Mouse (Mus musculus): ENCODE results near the gene Umad1. TPM values are rescaled to one million over a fixed set of nuclear protein-coding genes. Genes with fewer than 3 reads are reported as not detected.

Umad1 gene
- total RNA-seq, 2 experiments from 2014 or later: 28.5 to 32.0 TPM

- DNase-seq (ENCODE audit: extremely low spot score in 1 of 2, low spot score in 1 of 2): no peak
These were observed 105.1 kb downstream of the Umad1 start for GRCm38 (mm10) chr6:8364033-8364756.

GRCm38 (mm10) chr6:8364757-8365150 is 105.7 kb downstream of the Umad1 start:
- no peak for DNase-seq (ENCODE audit: extremely low spot score in 1 of 2, low spot score in 1 of 2)

GRCm38 (mm10) chr6:8367675-8368074 is 108.6 kb downstream of the Umad1 start:
- no peak for DNase-seq (ENCODE audit: extremely low spot score in 1 of 2, low spot score in 1 of 2)

DNA sequence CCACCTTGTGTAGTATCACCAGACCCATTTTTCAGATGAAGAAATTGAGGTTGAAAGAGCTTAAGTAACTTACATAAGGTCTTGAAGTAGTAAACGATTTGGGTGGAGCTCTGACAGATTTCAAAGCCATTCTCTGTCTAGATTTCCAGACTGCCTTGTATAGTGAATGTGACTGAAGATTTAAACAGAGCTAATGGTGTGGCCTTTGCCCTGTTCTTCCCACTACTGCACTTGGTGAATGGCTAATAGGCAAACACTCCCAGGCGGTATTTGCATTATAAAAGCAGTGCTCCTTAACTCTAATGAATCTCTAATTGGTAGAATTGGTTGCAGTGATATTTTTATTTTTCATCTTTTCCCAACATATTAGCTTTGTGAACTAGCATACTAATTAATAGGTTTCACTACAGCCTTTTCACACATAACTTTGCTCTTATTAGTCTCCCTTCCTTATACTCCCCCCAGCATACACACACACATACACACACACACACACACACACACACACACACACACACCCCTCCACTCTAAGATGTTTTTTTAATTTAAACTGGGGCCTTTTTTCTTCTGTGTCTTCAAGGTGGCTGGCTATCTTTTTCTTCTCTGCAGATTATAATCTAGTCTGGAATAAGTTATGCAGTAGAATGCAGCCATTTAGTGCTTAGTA is 109.2 kb downstream of the Umad1 start:
- no peak for DNase-seq (ENCODE audit: extremely low spot score in 1 of 2, low spot score in 1 of 2)

DNA sequence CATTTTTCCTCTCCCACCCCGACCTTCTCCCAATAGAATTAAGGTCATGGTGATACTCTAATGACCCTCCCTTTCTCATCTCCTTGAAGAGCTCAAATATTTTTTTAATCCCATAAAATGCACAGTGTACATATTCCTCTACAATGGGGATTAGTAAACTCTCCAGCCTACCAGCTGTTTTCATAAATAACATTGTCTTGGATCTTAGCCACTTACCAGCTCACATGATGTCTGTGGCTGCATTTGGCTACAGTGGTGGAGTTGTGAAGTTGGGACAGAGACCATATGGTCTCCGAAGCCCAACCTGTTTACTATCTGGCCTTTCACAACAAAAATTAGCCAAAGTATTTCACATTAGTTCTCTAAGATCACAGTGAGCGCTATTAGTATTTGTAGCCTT is 111.5 kb downstream of the Umad1 start:
- no peak for DNase-seq (ENCODE audit: extremely low spot score in 1 of 2, low spot score in 1 of 2)

GRCm38 (mm10) chr6:8373051-8373450 is 114.0 kb downstream of the Umad1 start:
- DNase-seq (ENCODE audit: extremely low spot score in 1 of 2, low spot score in 1 of 2): no peak

- DNase-seq (ENCODE audit: extremely low spot score in 1 of 2, low spot score in 1 of 2): no peak
These were observed 114.8 kb downstream of the Umad1 start for GRCm38 (mm10) chr6:8373851-8374250.

DNA sequence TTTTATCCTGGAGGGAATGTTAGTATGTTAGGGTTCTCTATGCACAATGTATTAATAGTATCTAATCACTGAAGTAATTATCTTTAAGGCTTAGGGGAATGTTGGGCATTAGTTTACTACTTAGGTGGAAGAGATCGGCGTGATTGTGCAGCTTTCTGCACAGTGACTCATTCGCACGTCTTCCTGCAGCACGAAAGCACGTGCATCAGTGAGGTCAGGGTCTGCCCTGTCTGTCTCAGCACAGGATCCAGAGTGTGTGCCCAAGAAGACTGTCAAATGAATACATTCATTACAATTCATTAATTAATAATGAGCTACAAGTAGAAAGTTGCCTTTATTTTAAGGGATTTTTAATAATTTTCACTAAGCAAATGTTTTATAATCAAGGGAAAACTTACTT is 115.2 kb downstream of the Umad1 start:
- no peak for DNase-seq (ENCODE audit: extremely low spot score in 1 of 2, low spot score in 1 of 2)

DNA sequence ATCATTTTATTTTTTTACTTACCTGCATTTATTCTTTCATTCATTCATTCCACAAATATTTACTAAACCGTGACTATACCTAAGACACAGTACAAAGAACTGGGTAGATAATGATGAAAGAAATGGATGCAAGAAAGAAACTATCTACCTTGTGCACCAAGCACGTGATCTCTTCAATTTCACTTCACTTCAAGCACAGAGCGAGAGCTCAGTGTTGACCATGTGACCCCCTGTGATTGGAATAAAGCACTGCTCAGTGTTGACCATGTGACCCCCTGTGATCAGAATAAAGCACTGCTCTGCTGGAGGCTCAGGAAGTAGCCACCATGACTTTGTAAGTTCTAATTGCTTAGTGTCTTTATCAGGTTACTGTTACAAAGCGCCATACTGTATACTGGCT is 115.6 kb downstream of the Umad1 start:
- no peak for DNase-seq (ENCODE audit: extremely low spot score in 1 of 2, low spot score in 1 of 2)

GRCm38 (mm10) chr6:8376351-8376750 is 117.3 kb downstream of the Umad1 start:
- DNase-seq (ENCODE audit: extremely low spot score in 1 of 2, low spot score in 1 of 2): no peak

DNA sequence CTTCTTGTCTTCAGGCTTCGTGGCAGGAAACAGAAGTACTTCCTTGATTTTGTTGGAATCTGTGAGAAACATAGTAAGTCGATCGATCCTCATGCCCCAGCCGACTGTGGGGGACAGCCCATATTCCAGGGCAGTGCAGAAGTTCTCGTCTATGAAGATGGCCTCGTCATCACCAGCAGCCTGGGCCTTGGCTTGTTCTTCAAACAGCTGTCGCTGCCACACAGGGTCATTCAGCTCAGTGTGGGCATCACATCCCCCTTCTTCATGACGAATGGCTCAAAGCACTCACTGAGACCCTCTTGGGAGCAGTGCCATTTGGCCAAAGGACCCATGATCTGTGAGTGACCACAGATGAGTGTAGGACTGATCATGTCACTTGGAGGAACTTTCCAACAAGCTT is 118.6 kb downstream of the Umad1 start:
- DNase-seq (ENCODE audit: extremely low spot score in 1 of 2, low spot score in 1 of 2): no peak

DNA sequence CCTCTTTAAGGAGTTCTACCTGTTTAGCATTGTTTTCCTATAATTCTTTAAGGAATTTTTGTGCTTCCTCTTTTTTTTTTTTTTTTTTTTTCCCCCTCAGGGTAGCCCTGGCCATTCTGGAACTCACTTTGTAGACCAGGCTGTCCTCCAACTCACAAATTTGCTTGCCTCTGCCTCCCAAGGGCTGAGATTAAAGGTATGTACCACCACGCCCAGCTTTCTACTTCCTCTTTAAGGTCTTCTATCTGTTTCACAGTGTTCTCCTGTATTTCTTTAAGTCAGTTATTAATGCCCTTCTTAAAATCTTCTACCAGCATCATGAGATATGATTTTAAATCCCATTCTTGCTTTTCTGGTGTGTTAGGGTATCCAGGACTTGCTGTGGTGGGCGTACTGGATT is 130.2 kb downstream of the Umad1 start:
- no peak for DNase-seq (ENCODE audit: extremely low spot score in 1 of 2, low spot score in 1 of 2)

DNA sequence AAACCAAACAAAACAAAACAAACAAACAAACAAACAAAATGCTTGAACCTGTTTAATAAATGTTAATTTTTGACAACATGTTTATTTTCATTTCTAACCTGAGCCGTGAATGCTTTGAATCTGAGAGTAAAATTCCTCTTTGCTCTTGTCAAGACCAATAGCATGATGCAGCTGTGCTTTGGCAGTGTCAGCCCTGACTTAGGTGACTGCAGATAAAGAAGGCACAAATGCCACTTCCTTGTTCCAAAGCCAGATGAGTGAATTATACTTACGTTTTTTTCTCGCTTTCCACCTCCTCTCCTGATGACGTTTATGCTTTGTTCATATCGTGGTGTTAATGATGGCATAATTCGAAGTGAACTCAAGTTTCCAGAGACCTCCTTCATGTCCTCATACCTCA is 131.2 kb downstream of the Umad1 start:
- DNase-seq (ENCODE audit: extremely low spot score in 1 of 2, low spot score in 1 of 2): no peak

DNA sequence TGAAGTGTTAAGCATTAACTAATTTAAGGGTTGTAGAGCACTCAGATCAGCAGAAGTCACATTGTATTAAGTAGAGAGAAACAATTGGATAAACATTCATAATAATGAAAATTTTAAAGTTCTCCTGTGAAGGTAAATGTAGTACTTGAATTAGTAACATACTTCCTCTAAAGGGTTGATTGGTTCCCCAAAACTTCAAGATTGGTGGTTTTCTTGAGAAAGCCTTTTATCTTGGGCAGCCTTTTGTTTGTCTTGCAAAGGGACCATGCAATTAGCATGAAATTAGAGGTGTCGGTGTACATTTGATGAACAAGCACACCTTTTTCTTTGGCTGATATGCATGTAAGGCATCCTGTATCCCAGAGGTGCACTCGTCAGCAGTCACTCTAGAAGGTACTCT is 131.8 kb downstream of the Umad1 start:
- no peak for DNase-seq (ENCODE audit: extremely low spot score in 1 of 2, low spot score in 1 of 2)

GRCm38 (mm10) chr6:8393029-8393428 is 133.9 kb downstream of the Umad1 start:
- no peak for DNase-seq (ENCODE audit: extremely low spot score in 1 of 2, low spot score in 1 of 2)

DNA sequence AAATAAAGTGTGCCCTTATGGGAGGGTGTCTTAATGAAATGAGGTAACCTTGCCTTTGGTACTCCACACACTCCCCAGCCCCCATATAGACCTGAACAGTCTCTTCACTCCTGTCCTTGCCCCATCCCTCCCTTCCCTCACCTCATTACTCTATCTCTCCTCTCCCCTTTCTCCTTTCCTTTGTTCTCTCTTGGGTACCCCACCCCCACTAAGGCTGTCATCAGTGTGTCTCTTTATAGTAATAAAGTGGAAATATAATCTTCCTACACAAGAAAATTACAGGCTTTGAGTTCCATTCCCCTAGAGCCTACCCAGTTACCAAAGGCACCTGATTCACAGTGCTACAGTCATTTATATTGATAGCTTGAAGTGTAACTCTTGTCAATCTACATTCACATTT is 135.0 kb downstream of the Umad1 start:
- DNase-seq (ENCODE audit: extremely low spot score in 1 of 2, low spot score in 1 of 2): no peak

DNA sequence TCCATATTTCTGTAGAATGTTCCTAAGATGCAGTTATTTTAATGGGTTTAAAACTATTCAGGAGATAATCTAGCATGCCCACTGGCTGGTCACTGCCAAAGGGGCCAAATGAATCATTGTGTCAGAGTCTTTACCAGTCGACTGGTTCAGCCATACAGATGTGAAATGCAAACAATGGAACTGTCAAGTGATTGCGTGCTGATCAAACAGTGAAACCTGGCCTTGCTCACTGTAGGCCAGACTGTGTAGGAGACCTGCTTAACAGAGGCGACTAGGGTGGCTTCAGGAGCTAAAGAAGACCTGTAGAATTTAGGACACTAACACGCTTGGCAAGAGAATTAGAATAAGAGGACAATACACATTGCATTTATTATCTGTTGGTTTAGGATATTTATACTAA is 136.0 kb downstream of the Umad1 start:
- DNase-seq (ENCODE audit: extremely low spot score in 1 of 2, low spot score in 1 of 2): no peak

DNA sequence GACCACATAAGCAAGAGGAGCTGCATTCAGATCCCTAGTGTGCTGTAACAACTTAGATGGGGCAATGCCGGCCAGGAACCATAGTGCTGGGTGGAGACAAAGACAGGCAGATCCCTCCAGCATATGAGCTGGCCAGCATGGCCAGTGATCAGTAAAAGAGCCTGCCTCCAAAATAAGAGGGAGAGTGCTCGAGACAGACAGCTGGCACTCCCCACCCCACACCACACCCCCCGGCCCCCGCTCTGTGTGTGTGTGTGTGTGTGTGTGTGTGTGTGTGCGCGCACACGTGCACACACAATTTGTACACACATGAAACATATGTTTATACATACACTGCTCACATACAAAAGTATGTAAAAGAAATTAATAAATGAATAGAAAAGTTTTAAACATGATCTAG is 138.2 kb downstream of the Umad1 start:
- no peak for DNase-seq (ENCODE audit: extremely low spot score in 1 of 2, low spot score in 1 of 2)

GRCm38 (mm10) chr6:8399710-8400109 is 140.6 kb downstream of the Umad1 start:
- DNase-seq (ENCODE audit: extremely low spot score in 1 of 2, low spot score in 1 of 2): no peak

GRCm38 (mm10) chr6:8403127-8403526 is 144.0 kb downstream of the Umad1 start:
- no peak for DNase-seq (ENCODE audit: extremely low spot score in 1 of 2, low spot score in 1 of 2)

GRCm38 (mm10) chr6:8405844-8406243 is 146.8 kb downstream of the Umad1 start:
- DNase-seq (ENCODE audit: extremely low spot score in 1 of 2, low spot score in 1 of 2): no peak

DNA sequence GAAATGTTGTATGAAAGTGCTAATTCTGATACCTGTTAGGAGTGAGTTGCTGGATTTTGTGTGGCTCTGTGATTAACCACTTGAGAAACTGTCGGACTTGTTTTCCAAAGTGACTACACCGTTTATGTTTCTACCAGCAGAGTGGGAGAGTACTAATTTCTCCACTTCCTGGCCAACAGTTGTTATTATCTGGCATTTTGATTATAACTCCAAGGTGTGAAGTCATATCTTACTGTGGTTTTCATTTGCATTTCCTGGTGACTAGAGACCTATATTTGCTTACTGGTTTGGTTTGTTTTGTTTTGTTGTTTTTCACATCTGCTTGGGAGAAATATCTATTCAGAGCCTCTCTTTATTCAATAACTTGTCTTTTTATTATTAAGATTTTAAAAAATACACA is 149.2 kb downstream of the Umad1 start:
- no peak for DNase-seq (ENCODE audit: extremely low spot score in 1 of 2, low spot score in 1 of 2)
